Mouse (Mus musculus): ENCODE measurements around the gene Nsun2. TPM values are rescaled to one million over a fixed set of nuclear protein-coding genes. Genes with fewer than 3 reads are reported as not detected.
"Not testable (repeated sequence)": the region's sequence is repeated elsewhere in the genome, so short reads cannot be mapped to it uniquely, and the experiment has no call there.

Gene Nsun2
- polyA plus RNA-seq, 1 experiment = 66.4 TPM

GRCm38 (mm10) chr13:69562004-69562403, 28.5 kb downstream of the Nsun2 start:
- H3K4me1 ChIP-seq (ENCODE audit: control insufficient read depth, insufficient read depth, low read length) = no peaks in the 10 kb centered on the region
- no peak overlapping the region for H3K4me3 ChIP-seq (replicated peaks; ENCODE audit: control insufficient read depth, low read depth, low read length)
- H3K27ac ChIP-seq (ENCODE audit: control insufficient read depth, insufficient read depth, low read depth, low read length, poor library complexity) = no peak overlapping the region
- 77% methylated on average over 9 of the region's 9 CpGs for WGBS
- TF ChIP-seq POLR2A (IDR thresholded peaks at IDR 0.05; ENCODE audit: borderline replicate concordance, control insufficient read depth, low read depth, low read length) (no peak), CTCF (IDR thresholded peaks at IDR 0.05; ENCODE audit: control insufficient read depth, insufficient read depth, low read length) (no peak)

- TF ChIP-seq CTCF (IDR thresholded peaks at IDR 0.05; ENCODE audit: control insufficient read depth, insufficient read depth, low read length) (no peak), POLR2A (IDR thresholded peaks at IDR 0.05; ENCODE audit: borderline replicate concordance, control insufficient read depth, low read depth, low read length) (no peak)
- H3K4me3 ChIP-seq (replicated peaks; ENCODE audit: control insufficient read depth, low read depth, low read length) = no peak overlapping the region
- WGBS = 77% methylated on average over 12 of the region's 12 CpGs
Measured at GRCm38 (mm10) chr13:69562654-69563574, 29.4 kb downstream of the Nsun2 start.

GRCm38 (mm10) chr13:69563905-69564304, 30.4 kb downstream of the Nsun2 start:
- Histone ChIP-seq H3K4me3 (replicated peaks; ENCODE audit: control insufficient read depth, low read depth, low read length) (no peak overlapping the region), H3K4me1 (ENCODE audit: control insufficient read depth, insufficient read depth, low read length) (no peaks in the 10 kb centered on the region), H3K27ac (ENCODE audit: control insufficient read depth, insufficient read depth, low read depth, low read length, poor library complexity) (no peak overlapping the region)
- TF ChIP-seq CTCF (IDR thresholded peaks at IDR 0.05; ENCODE audit: control insufficient read depth, insufficient read depth, low read length) = no peak
- no peak for TF ChIP-seq POLR2A (IDR thresholded peaks at IDR 0.05; ENCODE audit: borderline replicate concordance, control insufficient read depth, low read depth, low read length)
- WGBS = 68% methylated on average over 3 of the region's 3 CpGs

More at GRCm38 (mm10) chr13:69562654-69563574, 29.4 kb downstream of the Nsun2 start:
- Histone ChIP-seq H3K27ac (ENCODE audit: control insufficient read depth, insufficient read depth, low read depth, low read length, poor library complexity) (no peak overlapping the region), H3K4me1 (ENCODE audit: control insufficient read depth, insufficient read depth, low read length) (no peaks in the 10 kb centered on the region)

GRCm38 (mm10) chr13:69564573-69564972, 31.0 kb downstream of the Nsun2 start:
- H3K27ac ChIP-seq (ENCODE audit: control insufficient read depth, insufficient read depth, low read depth, low read length, poor library complexity) = no peak overlapping the region

GRCm38 (mm10) chr13:69565401-69565800, 31.9 kb downstream of the Nsun2 start:
- not testable (repeated sequence) for H3K4me1 ChIP-seq (ENCODE audit: control insufficient read depth, insufficient read depth, low read length); H3K4me3 ChIP-seq (replicated peaks; ENCODE audit: control insufficient read depth, low read depth, low read length); H3K27ac ChIP-seq (ENCODE audit: control insufficient read depth, insufficient read depth, low read depth, low read length, poor library complexity)

More at GRCm38 (mm10) chr13:69564573-69564972, 31.0 kb downstream of the Nsun2 start:
- no peak overlapping the region for H3K4me3 ChIP-seq (replicated peaks; ENCODE audit: control insufficient read depth, low read depth, low read length)
- H3K4me1 ChIP-seq (ENCODE audit: control insufficient read depth, insufficient read depth, low read length) = no peaks in the 10 kb centered on the region
- TF ChIP-seq POLR2A (IDR thresholded peaks at IDR 0.05; ENCODE audit: borderline replicate concordance, control insufficient read depth, low read depth, low read length) = no peak
- no peak for TF ChIP-seq CTCF (IDR thresholded peaks at IDR 0.05; ENCODE audit: control insufficient read depth, insufficient read depth, low read length)

GRCm38 (mm10) chr13:69569201-69569600, 35.7 kb downstream of the Nsun2 start:
- Histone ChIP-seq H3K4me3 (replicated peaks; ENCODE audit: control insufficient read depth, low read depth, low read length) (no peak overlapping the region), H3K4me1 (ENCODE audit: control insufficient read depth, insufficient read depth, low read length) (no peaks in the 10 kb centered on the region), H3K27ac (ENCODE audit: control insufficient read depth, insufficient read depth, low read depth, low read length, poor library complexity) (no peak overlapping the region)
- WGBS = 67% methylated on average over 9 of the region's 9 CpGs
- TF ChIP-seq CTCF (IDR thresholded peaks at IDR 0.05; ENCODE audit: control insufficient read depth, insufficient read depth, low read length) (no peak), POLR2A (IDR thresholded peaks at IDR 0.05; ENCODE audit: borderline replicate concordance, control insufficient read depth, low read depth, low read length) (no peak)

More at GRCm38 (mm10) chr13:69565401-69565800, 31.9 kb downstream of the Nsun2 start:
- 80% methylated on average over 4 of the region's 4 CpGs for WGBS

- TF ChIP-seq CTCF (IDR thresholded peaks at IDR 0.05; ENCODE audit: control insufficient read depth, insufficient read depth, low read length) = no peak
- TF ChIP-seq POLR2A (IDR thresholded peaks at IDR 0.05; ENCODE audit: borderline replicate concordance, control insufficient read depth, low read depth, low read length) = no peak
- Histone ChIP-seq H3K4me3 (replicated peaks; ENCODE audit: control insufficient read depth, low read depth, low read length) (no peak overlapping the region), H3K4me1 (ENCODE audit: control insufficient read depth, insufficient read depth, low read length) (no peaks in the 10 kb centered on the region), H3K27ac (ENCODE audit: control insufficient read depth, insufficient read depth, low read depth, low read length, poor library complexity) (no peak overlapping the region)
- WGBS = 84% methylated on average over 3 of the region's 3 CpGs
Measured at GRCm38 (mm10) chr13:69572594-69572993, 39.0 kb downstream of the Nsun2 start.

- no peaks in the 10 kb centered on the region for H3K4me1 ChIP-seq (ENCODE audit: control insufficient read depth, insufficient read depth, low read length)
- H3K27ac ChIP-seq (ENCODE audit: control insufficient read depth, insufficient read depth, low read depth, low read length, poor library complexity) = no peak overlapping the region
- no peak for TF ChIP-seq POLR2A (IDR thresholded peaks at IDR 0.05; ENCODE audit: borderline replicate concordance, control insufficient read depth, low read depth, low read length)
- TF ChIP-seq CTCF (IDR thresholded peaks at IDR 0.05; ENCODE audit: control insufficient read depth, insufficient read depth, low read length) = no peak
- no peak overlapping the region for H3K4me3 ChIP-seq (replicated peaks; ENCODE audit: control insufficient read depth, low read depth, low read length)
- 69% methylated on average over 11 of the region's 11 CpGs for WGBS
Measured at GRCm38 (mm10) chr13:69576676-69577075, 43.1 kb downstream of the Nsun2 start.

Measured in bone marrow, adult 2 months (tissue).